Mouse (Mus musculus) kidney, postnatal 0 days (tissue): ENCODE results near the gene Atp10a. TPM values are rescaled to one million over a fixed set of nuclear protein-coding genes. Genes with fewer than 3 reads are reported as not detected.

Experiments used
- ATAC-seq: fragments of 200-750 bp; cut with Nextera tagmentation; replicated peaks from 2 replicates; pipeline ENCODE4 v1.8.0; 2017; ENCODE audit warnings: low read depth, moderate number of reproducible peaks, moderate TSS enrichment, moderate library complexity; ENCODE audit not compliant: low FRiP score
- DNase-seq: peaks from one replicate; pipeline ENCODE4 v3.0.0-alpha.2; 2016; ENCODE audit warnings: low spot score
- H3K27ac ChIP-seq: fragments of 300-500 bp; sonication (generic); 2 replicates; pipeline ENCODE4 v1.5.1; 2014; ENCODE audit warnings: mild to moderate bottlenecking
- H3K27me3 ChIP-seq: fragments of 300-500 bp; sonication (generic); 2 replicates; pipeline ENCODE4 v1.6.1; 2014; ENCODE audit warnings: low read length, mixed read lengths; ENCODE audit not compliant: insufficient read depth
- H3K36me3 ChIP-seq: fragments of 300-500 bp; sonication (generic); 2 replicates; pipeline ENCODE4 v1.6.1; 2014; ENCODE audit warnings: low read length, mixed read lengths; ENCODE audit not compliant: insufficient read depth
- H3K4me1 ChIP-seq: fragments of 300-500 bp; sonication (generic); replicated peaks from 2 replicates; pipeline ENCODE4 v1.6.1; 2014; ENCODE audit warnings: antibody characterized with exemption, low read length, mixed read lengths; ENCODE audit not compliant: insufficient read depth
- H3K4me2 ChIP-seq: fragments of 300-500 bp; sonication (generic); 2 replicates; pipeline ENCODE4 v1.6.1; 2014; ENCODE audit warnings: mild to moderate bottlenecking, low read length, moderate library complexity, mixed read lengths
- H3K4me3 ChIP-seq: fragments of 300-500 bp; sonication (generic); replicated peaks from 2 replicates; pipeline ENCODE4 v1.5.1; 2014; ENCODE audit warnings: low read depth, low read length
- H3K9ac ChIP-seq: fragments of 300-500 bp; sonication (generic); 2 replicates; pipeline ENCODE4 v1.6.1; 2014; ENCODE audit warnings: low read depth, low read length
- H3K9me3 ChIP-seq: fragments of 300-500 bp; sonication (generic); replicated peaks from 2 replicates; pipeline ENCODE4 v1.6.1; 2016; ENCODE audit warnings: low read length, inconsistent platforms, mixed read lengths
- CTCF ChIP-seq: IDR thresholded peaks from 2 replicates; pipeline ENCODE4 v1.5.1; 2016; ENCODE audit warnings: antibody characterized with exemption, low read depth, mild to moderate bottlenecking, moderate library complexity
- whole genome bisulfite sequencing: fragments of 180-500 bp; shearing (Covaris S2); extraction: QIAGEN DNeasy Blood & Tissue Kit; methylation state at CpG from one replicate; pipeline ENCODE4 v1.1.7; 2014; 5-methylcytosine and 5-hydroxymethylcytosine counted together
- polyA plus RNA-seq: library from polyadenylated mRNA; unstranded; fragments of >200 nt; fragmentation: Nextera tagmentation; extraction: Ambion mirVana; gene quantifications from 2 replicates; pipeline ENCODE4 v1.2.1, GENCODE M21; 2015

Atp10a gene
- polyA plus RNA-seq, 1 experiment from 2014 or later = 2.3 TPM

GRCm38 (mm10) chr7:58697092-58697491 is 41.1 kb downstream of the Atp10a start:
- Histone ChIP-seq H3K4me3 (no peak overlapping the region), H3K27me3 (no peaks in the 10 kb centered on the region), H3K36me3 (no peaks in the 10 kb centered on the region), H3K9ac (no peak overlapping the region), H3K9me3 (no peaks in the 10 kb centered on the region), H3K27ac (no peak overlapping the region), H3K4me2 (no peak overlapping the region), H3K4me1 (no peaks in the 10 kb centered on the region)
- ATAC-seq (no peak), DNase-seq (no peak)
- WGBS = 63% methylated on average over 2 of the region's 2 CpGs
- no peak for TF ChIP-seq CTCF

- Histone ChIP-seq H3K27ac (no peak overlapping the region), H3K4me2 (no peak overlapping the region), H3K4me3 (no peak overlapping the region), H3K36me3 (no peaks in the 10 kb centered on the region), H3K27me3 (no peaks in the 10 kb centered on the region), H3K9me3 (no peaks in the 10 kb centered on the region), H3K9ac (no peak overlapping the region), H3K4me1 (no peaks in the 10 kb centered on the region)
- ATAC-seq (no peak), DNase-seq (no peak)
- TF ChIP-seq CTCF = no peak
- 83% methylated on average over 7 of the region's 7 CpGs for WGBS
Measured at GRCm38 (mm10) chr7:58698738-58699442, 42.9 kb downstream of the Atp10a start.

- 88% methylated on average over 4 of the region's 4 CpGs for WGBS
- ATAC-seq = no peak
Measured at GRCm38 (mm10) chr7:58701311-58701710, 45.3 kb downstream of the Atp10a start.

GRCm38 (mm10) chr7:58705158-58705557 is 49.2 kb downstream of the Atp10a start:
- no peak overlapping the region for H3K4me2 ChIP-seq
- no peaks in the 10 kb centered on the region for H3K36me3 ChIP-seq
- no peak for TF ChIP-seq CTCF
- ATAC-seq (no peak), DNase-seq (no peak)
- 78% methylated on average over 3 of the region's 3 CpGs for WGBS
- H3K9me3 ChIP-seq = no peaks in the 10 kb centered on the region
- H3K9ac ChIP-seq = no peak overlapping the region
- H3K4me1 ChIP-seq = no peaks in the 10 kb centered on the region
- H3K4me3 ChIP-seq = no peak overlapping the region
- no peaks in the 10 kb centered on the region for H3K27me3 ChIP-seq
- H3K27ac ChIP-seq = no peak overlapping the region

More at GRCm38 (mm10) chr7:58701311-58701710, 45.3 kb downstream of the Atp10a start:
- no peaks in the 10 kb centered on the region for H3K4me1 ChIP-seq
- no peaks in the 10 kb centered on the region for H3K9me3 ChIP-seq
- no peaks in the 10 kb centered on the region for H3K36me3 ChIP-seq
- H3K27ac ChIP-seq = no peak overlapping the region
- no peak overlapping the region for H3K4me3 ChIP-seq
- no peak for DNase-seq
- H3K27me3 ChIP-seq = no peaks in the 10 kb centered on the region
- no peak for TF ChIP-seq CTCF
- H3K4me2 ChIP-seq = no peak overlapping the region
- H3K9ac ChIP-seq = no peak overlapping the region

GRCm38 (mm10) chr7:58709306-58709705 is 53.3 kb downstream of the Atp10a start:
- no peaks in the 10 kb centered on the region for H3K36me3 ChIP-seq
- no peak overlapping the region for H3K4me2 ChIP-seq
- H3K4me3 ChIP-seq = no peak overlapping the region
- H3K4me1 ChIP-seq = no peaks in the 10 kb centered on the region
- no peak overlapping the region for H3K27ac ChIP-seq
- no peaks in the 10 kb centered on the region for H3K9me3 ChIP-seq
- H3K27me3 ChIP-seq = no peaks in the 10 kb centered on the region
- no peak overlapping the region for H3K9ac ChIP-seq
- 83% methylated on average over 3 of the region's 3 CpGs for WGBS
- no peak for TF ChIP-seq CTCF
- no peak for ATAC-seq
- DNase-seq = no peak

- H3K36me3 ChIP-seq = no peaks in the 10 kb centered on the region
- no peak for ATAC-seq
- H3K27ac ChIP-seq = no peak overlapping the region
- no peaks in the 10 kb centered on the region for H3K4me1 ChIP-seq
- no peaks in the 10 kb centered on the region for H3K9me3 ChIP-seq
- WGBS = 83% methylated on average over 1 of the region's 1 CpGs
- H3K4me2 ChIP-seq = no peak overlapping the region
- no peak overlapping the region for H3K9ac ChIP-seq
- H3K4me3 ChIP-seq = no peak overlapping the region
- TF ChIP-seq CTCF = no peak
- H3K27me3 ChIP-seq = no peaks in the 10 kb centered on the region
- no peak for DNase-seq
Measured at GRCm38 (mm10) chr7:58710312-58710711, 54.3 kb downstream of the Atp10a start.

GRCm38 (mm10) chr7:58711811-58712210 is 55.8 kb downstream of the Atp10a start:
- no peak overlapping the region for H3K27ac ChIP-seq
- H3K36me3 ChIP-seq = no peaks in the 10 kb centered on the region
- H3K27me3 ChIP-seq = no peaks in the 10 kb centered on the region
- DNase-seq (no peak), ATAC-seq (no peak)
- no peak for TF ChIP-seq CTCF
- no peak overlapping the region for H3K4me2 ChIP-seq
- no peak overlapping the region for H3K9ac ChIP-seq
- no peaks in the 10 kb centered on the region for H3K9me3 ChIP-seq
- WGBS = 44% methylated on average over 7 of the region's 7 CpGs
- no peak overlapping the region for H3K4me3 ChIP-seq
- H3K4me1 ChIP-seq = no peaks in the 10 kb centered on the region
